Mouse (Mus musculus): Measurements from ENCODE around the gene Zbed4.
"Not testable (repeated sequence)": the region's sequence is repeated elsewhere in the genome, so short reads cannot be mapped to it uniquely, and the experiment has no call there.

The Zbed4 gene

GRCm38 (mm10) chr15:88751564-88752402 is at the start of gene Zbed4:
Gene Zbed4 (plus strand): TSS chr15:88751660.
- DNase-seq (ENCODE audit: low read depth, low spot score): peak; percentile 44

GRCm38 (mm10) chr15:88702501-88702900 is 49.0 kb upstream of the Zbed4 start:
- no peak for DNase-seq (ENCODE audit: low read depth, low spot score)

- no peak for DNase-seq (ENCODE audit: low read depth, low spot score)
Measured at GRCm38 (mm10) chr15:88704284-88704683, 47.2 kb upstream of the Zbed4 start.

- no peak for DNase-seq (ENCODE audit: low read depth, low spot score)
Measured at GRCm38 (mm10) chr15:88706320-88706719, 45.1 kb upstream of the Zbed4 start.

- DNase-seq (ENCODE audit: low read depth, low spot score): not testable (repeated sequence)
Measured at GRCm38 (mm10) chr15:88706987-88707386, 44.5 kb upstream of the Zbed4 start.

GRCm38 (mm10) chr15:88708204-88708603 is 43.3 kb upstream of the Zbed4 start:
- DNase-seq (ENCODE audit: low read depth, low spot score): no peak

- DNase-seq (ENCODE audit: low read depth, low spot score): no peak
Measured at GRCm38 (mm10) chr15:88708657-88709511, 42.6 kb upstream of the Zbed4 start.

- DNase-seq (ENCODE audit: low read depth, low spot score): no peak
Measured at GRCm38 (mm10) chr15:88709878-88710277, 41.6 kb upstream of the Zbed4 start.

GRCm38 (mm10) chr15:88712501-88712900 is 39.0 kb upstream of the Zbed4 start:
- no peak for DNase-seq (ENCODE audit: low read depth, low spot score)

- no peak for DNase-seq (ENCODE audit: low read depth, low spot score)
Measured at GRCm38 (mm10) chr15:88714021-88714589, 37.4 kb upstream of the Zbed4 start.

GRCm38 (mm10) chr15:88716350-88716749 is 35.1 kb upstream of the Zbed4 start:
- DNase-seq (ENCODE audit: low read depth, low spot score): no peak

GRCm38 (mm10) chr15:88717239-88717638 is 34.2 kb upstream of the Zbed4 start:
- DNase-seq (ENCODE audit: low read depth, low spot score): no peak

- DNase-seq (ENCODE audit: low read depth, low spot score): no peak
Measured at GRCm38 (mm10) chr15:88723205-88723604, 28.3 kb upstream of the Zbed4 start.

GRCm38 (mm10) chr15:88724311-88724710 is 27.1 kb upstream of the Zbed4 start:
- DNase-seq (ENCODE audit: low read depth, low spot score): no peak

GRCm38 (mm10) chr15:88725036-88725435 is 26.4 kb upstream of the Zbed4 start:
- no peak for DNase-seq (ENCODE audit: low read depth, low spot score)

- no peak for DNase-seq (ENCODE audit: low read depth, low spot score)
Measured at GRCm38 (mm10) chr15:88727204-88727603, 24.3 kb upstream of the Zbed4 start.

- DNase-seq (ENCODE audit: low read depth, low spot score): no peak
Measured at GRCm38 (mm10) chr15:88730717-88731116, 20.7 kb upstream of the Zbed4 start.

GRCm38 (mm10) chr15:88732405-88733020 is 18.9 kb upstream of the Zbed4 start:
- no peak for DNase-seq (ENCODE audit: low read depth, low spot score)

- peak; percentile 46 for DNase-seq (ENCODE audit: low read depth, low spot score)
Measured at GRCm38 (mm10) chr15:88733041-88733751, 18.3 kb upstream of the Zbed4 start.

GRCm38 (mm10) chr15:88733834-88734571 is 17.5 kb upstream of the Zbed4 start, which contains the start of gene Brd1:
Gene Brd1 (minus strand): TSS chr15:88734233.
- DNase-seq (ENCODE audit: low read depth, low spot score): peak; percentile 65
